Mouse (Mus musculus): ENCODE results near the gene Nlrc5. TPM values are rescaled to one million over a fixed set of nuclear protein-coding genes. Genes with fewer than 3 reads are reported as not detected.
"Not testable (repeated sequence)": the region's sequence is repeated elsewhere in the genome, so short reads cannot be mapped to it uniquely, and the experiment has no call there.

Gene Nlrc5
- polyA plus RNA-seq, 1 experiment from 2014 or later = 0.29 TPM

DNA sequence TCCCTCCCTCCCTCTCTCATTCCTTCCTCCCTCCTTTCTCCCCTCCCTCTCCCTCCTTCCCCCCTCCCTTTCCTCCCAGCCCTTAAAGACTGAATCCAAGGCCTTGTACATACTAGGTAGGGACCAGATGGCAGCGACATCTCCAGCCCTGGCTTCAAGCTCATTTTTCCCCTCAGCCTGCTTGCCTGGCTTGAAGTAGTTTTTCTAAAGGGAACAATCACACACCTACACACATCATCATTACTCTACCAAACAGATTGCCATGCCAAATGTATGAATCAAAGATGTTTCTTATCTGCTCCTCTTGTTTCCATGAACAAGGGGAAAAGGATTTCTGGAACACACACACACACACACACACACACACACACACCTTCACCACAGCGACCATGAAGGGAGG, 10.3 kb downstream of the Nlrc5 start:
- Histone ChIP-seq H3K27me3 (no peaks in the 10 kb centered on the region), H3K9ac (no peak overlapping the region), H3K4me2 (no peak overlapping the region), H3K27ac (replicated peaks) (no peak overlapping the region), H3K4me1 (replicated peaks) (no peaks in the 10 kb centered on the region), H3K9me3 (no peaks in the 10 kb centered on the region), H3K36me3 (no peaks in the 10 kb centered on the region), H3K4me3 (no peak overlapping the region)
- whole genome bisulfite sequencing = 79% methylated on average over 2 of the region's 2 CpGs
- no peak for ATAC-seq (ENCODE audit: low FRiP score, low read depth)

GRCm38 (mm10) chr8:94447142-94447541, 13.0 kb downstream of the Nlrc5 start:
- Histone ChIP-seq H3K4me1 (replicated peaks) (no peaks in the 10 kb centered on the region), H3K4me2 (no peak overlapping the region), H3K36me3 (no peaks in the 10 kb centered on the region), H3K27ac (replicated peaks) (no peak overlapping the region), H3K4me3 (no peak overlapping the region), H3K9me3 (no peaks in the 10 kb centered on the region), H3K9ac (no peak overlapping the region), H3K27me3 (no peaks in the 10 kb centered on the region)
- 90% methylated on average over 3 of the region's 3 CpGs for WGBS
- no peak for ATAC-seq (ENCODE audit: low FRiP score, low read depth)

DNA sequence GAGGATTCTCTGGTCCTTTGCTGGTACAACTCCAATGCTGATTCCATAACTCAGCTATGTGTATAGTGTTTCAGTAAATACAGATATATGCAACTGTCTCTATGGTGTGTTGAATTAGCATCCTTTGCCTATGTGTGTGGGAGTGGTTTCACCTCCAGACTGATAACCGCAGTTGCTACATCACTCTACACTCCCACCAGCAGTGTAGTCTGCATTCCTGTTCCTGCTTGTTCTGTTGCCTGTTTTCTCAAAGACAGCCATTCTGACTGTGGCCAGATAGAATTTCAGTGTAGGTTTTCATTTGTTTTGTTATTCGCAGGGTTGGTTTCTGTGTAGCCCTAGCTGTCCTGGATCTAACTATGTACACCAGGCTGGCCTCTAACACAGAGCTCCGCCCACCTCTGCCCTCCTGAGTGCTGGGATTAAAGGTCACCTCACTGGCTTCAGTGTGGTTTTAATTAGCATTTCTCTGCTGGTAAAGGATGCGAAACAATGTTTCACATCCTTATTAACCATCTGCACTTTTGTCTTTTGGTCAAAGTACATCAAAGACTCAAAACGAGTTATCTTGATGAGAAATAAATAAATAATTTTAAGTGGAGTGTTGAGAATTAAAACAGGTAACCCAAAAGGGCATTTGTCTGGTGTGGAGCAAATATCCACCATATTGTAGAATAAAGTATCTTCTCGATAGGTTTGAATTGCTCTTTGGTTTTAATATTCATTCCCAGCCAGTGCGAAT, 13.6 kb downstream of the Nlrc5 start:
- no peak overlapping the region for H3K27ac ChIP-seq (replicated peaks)
- H3K36me3 ChIP-seq = no peaks in the 10 kb centered on the region
- H3K9me3 ChIP-seq = no peaks in the 10 kb centered on the region
- no peak overlapping the region for H3K9ac ChIP-seq
- no peak overlapping the region for H3K4me3 ChIP-seq
- no peak for ATAC-seq (ENCODE audit: low FRiP score, low read depth)
- 84% methylated on average over 7 of the region's 7 CpGs for WGBS
- H3K4me1 ChIP-seq (replicated peaks) = no peaks in the 10 kb centered on the region
- no peaks in the 10 kb centered on the region for H3K27me3 ChIP-seq
- H3K4me2 ChIP-seq = no peak overlapping the region

- H3K9me3 ChIP-seq; H3K4me2 ChIP-seq; H3K4me1 ChIP-seq (replicated peaks); H3K36me3 ChIP-seq; H3K27me3 ChIP-seq; H3K27ac ChIP-seq (replicated peaks); H3K9ac ChIP-seq; H3K4me3 ChIP-seq; ATAC-seq (ENCODE audit: low FRiP score, low read depth): not testable (repeated sequence)
- WGBS = 93% methylated on average over 15 of the region's 15 CpGs
Measured at GRCm38 (mm10) chr8:94452991-94453390, 18.8 kb downstream of the Nlrc5 start.

- H3K27ac ChIP-seq (replicated peaks) = no peak overlapping the region
- no peak overlapping the region for H3K4me3 ChIP-seq
- no peak overlapping the region for H3K9ac ChIP-seq
- no peak for ATAC-seq (ENCODE audit: low FRiP score, low read depth)
- H3K36me3 ChIP-seq = no peaks in the 10 kb centered on the region
- no peaks in the 10 kb centered on the region for H3K4me1 ChIP-seq (replicated peaks)
- WGBS = 87% methylated on average over 6 of the region's 6 CpGs
- no peaks in the 10 kb centered on the region for H3K9me3 ChIP-seq
- no peaks in the 10 kb centered on the region for H3K27me3 ChIP-seq
- no peak overlapping the region for H3K4me2 ChIP-seq
Measured at GRCm38 (mm10) chr8:94453868-94454488, 19.8 kb downstream of the Nlrc5 start.

- H3K9me3 ChIP-seq = no peaks in the 10 kb centered on the region
- H3K4me2 ChIP-seq = no peak overlapping the region
- H3K27me3 ChIP-seq = no peaks in the 10 kb centered on the region
- H3K4me3 ChIP-seq = no peak overlapping the region
- no peaks in the 10 kb centered on the region for H3K36me3 ChIP-seq
- WGBS = 82% methylated on average over 5 of the region's 5 CpGs
- no peak overlapping the region for H3K9ac ChIP-seq
- ATAC-seq (ENCODE audit: low FRiP score, low read depth) = no peak
- H3K4me1 ChIP-seq (replicated peaks) = no peaks in the 10 kb centered on the region
- no peak overlapping the region for H3K27ac ChIP-seq (replicated peaks)
Measured at GRCm38 (mm10) chr8:94454905-94455304, 20.7 kb downstream of the Nlrc5 start.

DNA sequence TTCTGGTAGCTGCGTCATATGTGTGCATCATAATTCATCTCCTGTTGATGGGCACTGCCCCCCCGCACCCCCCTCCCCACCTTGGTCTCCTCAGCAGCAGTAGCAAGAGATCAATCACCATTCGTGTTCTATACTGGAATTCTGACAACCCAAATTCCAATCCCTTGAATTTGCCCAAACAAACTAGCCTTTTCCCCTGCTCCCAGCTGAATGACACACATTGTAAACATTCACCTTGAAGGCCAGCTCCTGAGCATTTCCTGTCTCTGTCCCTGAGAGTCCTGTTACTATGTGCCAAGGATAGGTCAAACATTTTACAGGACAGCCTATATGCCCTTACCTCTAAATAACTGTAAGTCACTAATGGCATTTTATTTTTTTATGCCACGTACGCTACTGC, 21.9 kb downstream of the Nlrc5 start:
- no peak overlapping the region for H3K4me3 ChIP-seq
- ATAC-seq (ENCODE audit: low FRiP score, low read depth) = no peak

DNA sequence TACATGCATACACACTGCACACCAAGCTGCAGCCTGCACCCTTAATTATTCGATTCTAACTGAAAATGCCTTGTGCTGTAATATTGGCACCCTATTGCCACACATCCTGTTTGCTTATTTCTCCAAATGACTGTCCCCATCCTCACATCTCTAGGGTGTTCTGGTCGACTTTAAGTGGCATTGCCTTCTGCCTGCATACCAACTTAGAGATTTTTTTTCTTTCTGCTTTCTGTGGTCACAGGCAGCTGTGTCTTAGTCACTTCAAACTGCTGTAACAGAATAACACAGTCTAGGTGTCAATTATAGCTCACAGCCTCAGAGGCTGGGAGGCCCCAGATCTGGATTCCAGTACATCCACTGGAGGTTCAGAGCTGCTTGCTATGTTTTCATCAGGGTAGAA, 24.4 kb downstream of the Nlrc5 start:
- Histone ChIP-seq H3K4me1 (replicated peaks) (no peaks in the 10 kb centered on the region), H3K4me3 (no peak overlapping the region), H3K9ac (no peak overlapping the region), H3K36me3 (no peaks in the 10 kb centered on the region), H3K27ac (replicated peaks) (no peak overlapping the region), H3K4me2 (no peak overlapping the region), H3K27me3 (no peaks in the 10 kb centered on the region), H3K9me3 (no peaks in the 10 kb centered on the region)
- ATAC-seq (ENCODE audit: low FRiP score, low read depth) = no peak
- 73% methylated on average over 2 of the region's 2 CpGs for WGBS

More for the DNA sequence above, 21.9 kb downstream of the Nlrc5 start:
- 92% methylated on average over 5 of the region's 5 CpGs for WGBS
- H3K27ac ChIP-seq (replicated peaks) = no peak overlapping the region
- H3K9me3 ChIP-seq = no peaks in the 10 kb centered on the region
- no peaks in the 10 kb centered on the region for H3K36me3 ChIP-seq
- no peak overlapping the region for H3K9ac ChIP-seq
- no peak overlapping the region for H3K4me2 ChIP-seq
- no peaks in the 10 kb centered on the region for H3K27me3 ChIP-seq
- no peaks in the 10 kb centered on the region for H3K4me1 ChIP-seq (replicated peaks)

GRCm38 (mm10) chr8:94469656-94470055, 35.5 kb downstream of the Nlrc5 start:
- H3K4me3 ChIP-seq = no peak overlapping the region
- H3K27me3 ChIP-seq = no peaks in the 10 kb centered on the region
- H3K36me3 ChIP-seq = no peaks in the 10 kb centered on the region
- 81% methylated on average over 5 of the region's 5 CpGs for WGBS
- no peaks in the 10 kb centered on the region for H3K9me3 ChIP-seq
- no peak overlapping the region for H3K4me2 ChIP-seq
- no peak overlapping the region for H3K27ac ChIP-seq (replicated peaks)
- no peak for ATAC-seq (ENCODE audit: low FRiP score, low read depth)
- H3K9ac ChIP-seq = no peak overlapping the region
- H3K4me1 ChIP-seq (replicated peaks) = no peaks in the 10 kb centered on the region

DNA sequence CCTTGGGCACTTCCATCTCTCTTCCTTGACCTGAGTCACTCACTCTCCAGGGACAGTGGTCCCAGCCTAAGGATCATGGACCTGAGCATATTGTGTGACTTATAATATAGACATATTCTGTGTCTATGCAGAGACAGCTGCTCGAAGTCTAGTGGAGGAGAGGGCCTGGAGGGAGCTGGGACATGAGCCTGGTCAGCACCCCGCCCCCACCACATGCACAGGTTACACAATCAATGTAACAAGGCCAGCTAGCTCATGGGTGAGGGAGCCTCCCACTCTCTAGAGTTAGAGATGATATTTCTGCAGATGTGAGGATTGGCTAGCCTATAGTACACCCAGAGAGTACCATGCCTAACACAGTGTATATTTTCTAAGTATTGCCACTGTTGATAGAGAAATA, 36.6 kb downstream of the Nlrc5 start:
- Histone ChIP-seq H3K27ac (replicated peaks) (no peak overlapping the region), H3K27me3 (no peaks in the 10 kb centered on the region), H3K4me2 (no peak overlapping the region), H3K36me3 (no peaks in the 10 kb centered on the region), H3K4me1 (replicated peaks) (no peaks in the 10 kb centered on the region), H3K4me3 (no peak overlapping the region), H3K9me3 (no peaks in the 10 kb centered on the region), H3K9ac (no peak overlapping the region)
- no peak for ATAC-seq (ENCODE audit: low FRiP score, low read depth)
- WGBS = 77% methylated on average over 2 of the region's 2 CpGs

DNA sequence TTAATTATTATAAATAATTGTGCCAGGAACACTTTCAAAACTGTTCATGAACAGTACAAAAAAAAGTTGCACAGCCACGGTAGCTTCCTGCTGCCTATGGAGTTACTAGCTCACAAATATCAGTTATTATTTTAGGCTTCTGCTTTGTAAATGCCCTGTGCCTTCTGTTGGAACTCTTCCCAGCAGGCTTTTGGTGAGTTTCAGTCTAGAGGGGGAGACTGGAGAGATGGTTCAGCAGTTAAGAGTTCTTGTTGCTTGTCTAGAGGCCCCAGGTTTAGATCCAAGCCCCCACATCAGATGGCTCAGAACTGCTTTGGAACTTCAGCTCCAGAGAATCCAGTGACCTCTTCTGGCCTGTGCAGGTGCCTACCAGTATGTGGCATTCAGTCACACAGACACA, 37.1 kb downstream of the Nlrc5 start:
- Histone ChIP-seq H3K4me2 (no peak overlapping the region), H3K4me1 (replicated peaks) (no peaks in the 10 kb centered on the region), H3K36me3 (no peaks in the 10 kb centered on the region), H3K27me3 (no peaks in the 10 kb centered on the region), H3K27ac (replicated peaks) (no peak overlapping the region), H3K4me3 (no peak overlapping the region), H3K9ac (no peak overlapping the region), H3K9me3 (no peaks in the 10 kb centered on the region)
- no peak for ATAC-seq (ENCODE audit: low FRiP score, low read depth)
- WGBS = 77% methylated on average over 1 of the region's 1 CpGs

DNA sequence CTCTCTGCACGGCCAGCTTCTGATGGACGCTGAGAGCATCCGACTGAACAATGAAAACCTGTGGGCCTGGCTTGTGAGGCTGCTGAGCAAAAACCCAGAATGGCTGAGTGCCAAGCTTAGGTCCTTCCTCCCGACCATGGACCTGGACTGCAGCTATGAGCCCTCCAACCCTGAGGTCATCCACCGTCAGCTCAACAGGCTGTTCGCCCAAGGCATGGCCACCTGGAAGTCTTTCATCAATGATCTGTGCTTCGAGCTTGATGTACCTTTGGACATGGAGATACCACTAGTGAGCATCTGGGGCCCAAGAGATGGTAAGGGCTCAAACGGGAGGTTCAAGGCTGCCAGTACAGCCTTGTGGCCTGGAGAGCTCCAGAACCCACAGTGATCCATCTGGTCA, 38.6 kb downstream of the Nlrc5 start:
- WGBS = 83% methylated on average over 8 of the region's 8 CpGs
- no peak overlapping the region for H3K27ac ChIP-seq (replicated peaks)
- no peaks in the 10 kb centered on the region for H3K36me3 ChIP-seq
- no peak overlapping the region for H3K4me2 ChIP-seq
- H3K27me3 ChIP-seq = no peaks in the 10 kb centered on the region
- H3K4me3 ChIP-seq = no peak overlapping the region
- no peaks in the 10 kb centered on the region for H3K9me3 ChIP-seq
- no peak overlapping the region for H3K9ac ChIP-seq
- ATAC-seq (ENCODE audit: low FRiP score, low read depth) = no peak
- no peaks in the 10 kb centered on the region for H3K4me1 ChIP-seq (replicated peaks)

GRCm38 (mm10) chr8:94473431-94473830, 39.3 kb downstream of the Nlrc5 start:
- ATAC-seq (ENCODE audit: low FRiP score, low read depth) = no peak
- H3K9ac ChIP-seq = no peak overlapping the region
- WGBS = 88% methylated on average over 21 of the region's 21 CpGs
- no peaks in the 10 kb centered on the region for H3K4me1 ChIP-seq (replicated peaks)
- no peak overlapping the region for H3K4me3 ChIP-seq
- no peak overlapping the region for H3K4me2 ChIP-seq
- no peaks in the 10 kb centered on the region for H3K36me3 ChIP-seq
- H3K27ac ChIP-seq (replicated peaks) = no peak overlapping the region
- no peaks in the 10 kb centered on the region for H3K9me3 ChIP-seq
- no peaks in the 10 kb centered on the region for H3K27me3 ChIP-seq

All from hindbrain, embryonic 15.5 days (tissue).